Mouse (Mus musculus) c-Kit-negative CD71-positive TER-119-positive erythroid progenitor cells, embryonic 14.5 days (primary cell): ENCODE results near the gene Zbtb5.
A peak's percentile ranks its signal among the peaks of the same experiment; 100 is the strongest.
"Not testable (repeated sequence)": the region's sequence is repeated elsewhere in the genome, so short reads cannot be mapped to it uniquely, and the experiment has no call there.

ENCODE experiments used
- DNase-seq: peaks from one replicate; pipeline ENCODE4 v3.0.0-alpha.2; 2013; ENCODE audit warnings: low read depth, low spot score

Zbtb5 gene

GRCm38 (mm10) chr4:44970612-44971110 is 41.6 kb downstream of the Zbtb5 start:
- peak; percentile 51 for DNase-seq

- DNase-seq: no peak
Observed at GRCm38 (mm10) chr4:44970056-44970455, 42.2 kb downstream of the Zbtb5 start.

DNA sequence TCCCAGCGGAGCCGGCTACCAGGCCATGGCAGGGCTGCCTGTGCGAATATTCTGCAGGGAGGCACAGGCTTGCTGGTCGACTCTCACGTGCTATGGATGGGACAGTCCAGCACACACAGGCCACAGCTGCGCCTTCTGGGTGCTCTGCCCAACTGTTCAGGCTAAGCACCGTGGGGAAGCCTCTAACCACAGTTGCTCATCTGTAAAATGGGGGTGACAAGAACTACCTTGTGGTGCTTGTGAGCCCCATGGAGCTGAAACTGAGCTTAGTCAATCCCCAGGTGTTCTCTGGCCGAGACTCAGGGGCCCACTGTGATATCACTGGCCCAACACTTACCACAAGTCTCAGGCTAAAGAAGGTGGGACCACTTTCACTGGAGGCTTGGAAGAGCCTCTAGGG is 44.8 kb downstream of the Zbtb5 start:
- no peak for DNase-seq

DNA sequence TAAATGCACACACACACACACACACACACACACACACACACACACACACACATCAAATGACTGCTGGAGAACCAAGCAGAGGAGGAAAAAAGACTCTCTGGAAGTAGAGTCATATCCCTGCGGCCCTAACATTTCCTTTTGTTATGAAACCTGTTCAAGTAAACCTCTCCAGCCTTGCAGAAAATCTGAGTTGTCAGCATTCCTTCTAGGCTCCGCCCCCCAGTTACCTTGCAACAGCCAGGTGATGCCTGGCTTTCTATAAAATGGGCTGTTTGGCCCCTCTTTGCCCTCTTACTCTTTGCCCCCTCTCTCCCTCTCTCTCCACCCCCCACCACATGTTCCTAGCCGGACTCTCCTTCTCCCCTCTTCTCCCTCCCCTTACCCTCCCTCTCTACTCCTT is 46.5 kb downstream of the Zbtb5 start:
- DNase-seq: no peak

DNA sequence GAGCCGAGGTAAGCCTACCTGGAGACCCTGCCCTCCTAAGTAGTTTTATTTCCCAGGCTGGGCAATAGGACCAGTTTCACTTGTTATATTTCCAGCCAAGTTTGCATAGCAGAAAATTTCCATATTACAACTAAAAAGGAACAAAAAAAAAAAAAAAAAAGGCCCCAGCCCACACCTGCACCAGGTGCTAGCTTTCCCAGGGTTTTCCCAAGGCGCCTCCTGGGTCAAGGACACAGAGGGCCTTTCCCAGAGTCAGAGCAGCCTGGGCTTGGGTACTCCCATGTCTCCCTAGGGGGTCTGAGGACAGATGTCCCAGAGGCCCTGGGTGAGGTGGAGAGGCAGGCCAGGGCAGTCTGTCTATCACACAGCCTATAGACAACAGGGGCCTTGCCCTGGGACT is 47.0 kb downstream of the Zbtb5 start:
- DNase-seq: no peak

GRCm38 (mm10) chr4:44963156-44963555 is 49.1 kb downstream of the Zbtb5 start:
- DNase-seq: no peak

DNA sequence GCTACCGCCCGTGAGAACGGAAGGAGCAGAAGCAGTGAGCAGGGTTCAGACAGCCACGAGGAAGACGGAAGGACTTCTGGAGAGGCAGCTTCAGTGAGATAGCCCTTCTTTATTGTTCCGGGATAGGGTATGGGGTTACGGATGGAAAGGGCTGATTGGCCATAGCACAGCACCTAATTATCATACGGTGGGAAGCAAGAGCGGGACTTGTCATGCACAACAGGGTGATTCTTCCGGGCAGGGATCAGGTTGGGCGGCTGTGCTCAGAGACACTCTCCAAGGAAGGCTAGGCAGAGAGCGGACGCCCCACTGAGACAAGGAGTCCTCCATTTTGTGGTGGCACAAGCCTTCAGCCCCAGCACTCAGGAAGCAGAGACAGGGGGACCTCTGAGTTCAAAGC is 53.0 kb downstream of the Zbtb5 start:
- no peak for DNase-seq

GRCm38 (mm10) chr4:44958776-44959175 is 53.4 kb downstream of the Zbtb5 start:
- DNase-seq: no peak

DNA sequence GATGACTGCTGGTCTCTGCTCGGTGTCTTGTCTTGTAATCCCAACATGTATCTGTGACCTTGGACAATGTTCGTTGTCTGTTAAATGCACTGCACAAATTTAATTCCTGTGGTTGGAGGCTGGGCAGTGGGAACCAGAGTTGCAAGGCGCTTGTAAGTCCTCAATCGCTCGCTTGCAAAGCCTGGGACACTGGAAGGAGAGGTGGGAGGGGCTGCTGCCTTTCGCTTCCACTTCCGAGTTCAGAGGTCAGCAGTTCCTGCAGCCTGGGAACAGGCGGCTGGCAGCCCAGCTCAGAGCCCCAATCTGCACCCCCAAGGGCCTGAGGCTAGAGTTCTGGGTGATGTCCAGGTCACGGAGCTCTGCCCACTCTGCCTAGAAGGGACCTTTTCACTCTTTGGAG is 59.2 kb downstream of the Zbtb5 start:
- DNase-seq: no peak

DNA sequence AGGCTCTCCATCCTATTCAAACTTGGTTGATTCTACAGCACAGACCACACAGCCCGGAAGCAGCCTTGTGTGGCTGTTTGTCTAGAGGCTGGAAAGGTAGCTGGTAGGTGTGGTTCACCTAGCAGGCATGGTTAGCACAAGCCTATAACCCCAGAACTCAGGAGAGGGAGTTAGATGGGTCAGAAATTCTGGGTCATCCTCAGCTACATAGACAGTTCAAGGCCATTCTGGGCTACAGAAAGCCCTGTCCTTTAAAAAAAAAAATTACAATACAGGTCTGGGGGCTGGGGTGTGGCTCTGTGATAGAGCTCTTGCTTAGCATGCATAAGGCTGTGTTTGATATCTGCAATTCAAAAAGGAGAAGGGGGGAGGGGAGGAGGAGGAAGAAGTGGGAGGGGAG is 63.9 kb downstream of the Zbtb5 start:
- DNase-seq: no peak

GRCm38 (mm10) chr4:44947464-44947863 is 64.7 kb downstream of the Zbtb5 start:
- no peak for DNase-seq

GRCm38 (mm10) chr4:44946126-44946525 is 66.1 kb downstream of the Zbtb5 start:
- not testable (repeated sequence) for DNase-seq

DNA sequence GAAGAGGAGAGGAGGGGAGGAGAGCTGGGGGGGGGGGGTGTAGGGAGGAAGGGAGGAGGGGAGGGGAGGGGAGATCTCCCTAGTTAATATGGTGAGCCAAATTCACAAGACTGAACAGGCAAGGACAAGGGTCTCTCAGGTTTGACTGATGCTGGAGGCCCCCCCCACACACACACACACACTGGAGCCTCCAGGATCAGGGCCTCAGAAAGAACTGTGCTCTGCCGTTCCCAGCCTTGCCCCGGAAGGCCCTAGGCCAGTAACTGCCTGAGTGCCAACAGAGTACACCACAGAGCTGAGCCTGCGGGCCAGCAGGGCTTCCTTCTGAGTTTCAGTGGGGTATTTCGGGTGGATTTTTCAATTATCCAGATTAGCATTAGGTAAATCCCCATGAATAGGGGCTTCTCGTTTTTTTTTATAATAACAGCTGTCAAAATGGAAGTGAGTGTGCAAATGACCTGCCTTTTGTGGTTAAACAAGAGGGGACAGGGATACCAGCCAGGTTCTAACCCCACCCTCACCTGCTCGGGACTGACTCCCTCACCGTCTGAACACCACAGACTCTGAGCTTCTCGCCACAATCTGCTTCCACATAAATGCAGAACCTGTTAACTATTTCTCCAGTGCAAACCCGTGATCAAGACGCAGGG is 67.7 kb downstream of the Zbtb5 start:
- DNase-seq: no peak

DNA sequence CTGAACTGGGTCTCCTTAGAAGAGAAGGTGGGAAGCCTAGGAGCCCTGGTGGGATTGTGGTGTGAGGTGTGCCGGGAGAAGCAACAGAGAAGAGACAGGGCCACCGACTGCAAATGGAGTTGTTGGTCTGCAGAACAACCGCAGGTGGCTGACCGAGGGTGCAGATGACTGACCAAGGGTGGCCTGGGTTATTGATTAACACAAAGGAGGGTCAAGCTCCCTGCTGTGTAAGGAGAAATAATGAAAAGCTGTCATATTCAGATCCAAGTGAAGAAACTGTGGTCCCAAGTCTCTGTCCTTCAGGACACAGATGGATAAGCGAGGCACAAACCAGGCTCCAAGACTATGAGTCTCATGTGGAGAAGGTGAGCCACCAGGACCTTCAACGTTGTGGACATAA is 68.7 kb downstream of the Zbtb5 start:
- no peak for DNase-seq

DNA sequence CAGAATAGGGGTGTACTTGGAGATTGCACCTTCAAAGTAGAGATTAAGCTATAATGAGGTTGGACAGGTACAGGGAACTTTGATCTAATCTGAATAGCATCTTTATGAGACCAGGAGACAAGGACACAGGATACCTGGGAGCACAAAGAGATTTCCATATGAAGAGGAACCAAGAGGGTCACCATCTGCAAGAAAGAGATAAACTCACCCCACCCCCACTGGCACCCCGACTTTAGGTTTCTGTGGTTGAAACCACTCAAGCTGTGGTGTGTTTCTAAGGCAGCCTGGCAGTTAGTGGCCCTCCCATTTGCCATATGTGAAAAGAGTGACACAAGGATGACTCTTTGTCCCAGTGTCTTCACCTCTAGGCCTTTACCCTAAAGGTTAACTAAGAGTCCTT is 70.0 kb downstream of the Zbtb5 start:
- no peak for DNase-seq
